Mouse (Mus musculus) gastrocnemius, postnatal 14 days (tissue): ENCODE data around the gene Gpsm1. TPM values are rescaled to one million over a fixed set of nuclear protein-coding genes. Genes with fewer than 3 reads are reported as not detected.
A peak's percentile ranks its signal among the peaks of the same experiment; 100 is the strongest.

Source experiments
- DNase-seq: peaks from one replicate; pipeline ENCODE4 v3.0.0; 2021; ENCODE audit warnings: mixed read lengths
- intact Hi-C: fragments of 180-260 bp; cut with DNase I; formaldehyde crosslinking; loops from one replicate; pipeline ENCODE4 v1.15.1; 2025; ENCODE audit warnings: low total_unique reads
- total RNA-seq, 2 experiments: library from RNA; stranded (reverse); gene quantifications; 2 replicates each; pipeline ENCODE4 v1.2.3; 2021

The Gpsm1 gene
- total RNA-seq, 2 experiments from 2014 or later = 6.4 to 7.4 TPM

- intact Hi-C loops = no loop called here
- no peak for DNase-seq
Measured at GRCm38 (mm10) chr2:26306702-26307101, 8.6 kb upstream of the Gpsm1 start.

- intact Hi-C loops = no loop called here
- peak; percentile 57 for DNase-seq
Measured at GRCm38 (mm10) chr2:26309739-26310138, 5.6 kb upstream of the Gpsm1 start.

GRCm38 (mm10) chr2:26311936-26312335 lies 3.4 kb upstream of the Gpsm1 start:
- DNase-seq = no peak
- intact Hi-C loops = no loop called here

GRCm38 (mm10) chr2:26312812-26313211 lies 2.5 kb upstream of the Gpsm1 start:
- no peak for DNase-seq
- intact Hi-C loops = no loop called here

- DNase-seq = no peak
- intact Hi-C loops = no loop called here
Measured at GRCm38 (mm10) chr2:26313394-26313793, 1.9 kb upstream of the Gpsm1 start.

GRCm38 (mm10) chr2:26314281-26315071 lies 839 bp upstream of the Gpsm1 start:
- intact Hi-C loops = no loop called here
- peak; percentile 82 for DNase-seq

GRCm38 (mm10) chr2:26315925-26316311 lies 603 bp downstream of the Gpsm1 start:
- intact Hi-C loops = no loop called here
- peak; percentile 62 for DNase-seq

GRCm38 (mm10) chr2:26316576-26317246 lies 1.4 kb downstream of the Gpsm1 start:
- intact Hi-C loops = no loop called here
- peak; percentile 43 for DNase-seq

- intact Hi-C loops = no loop called here
- DNase-seq = no peak
Measured at GRCm38 (mm10) chr2:26317371-26317770, 2.1 kb downstream of the Gpsm1 start.

- DNase-seq = no peak
- intact Hi-C loops = no loop called here
Measured at GRCm38 (mm10) chr2:26317991-26318672, 2.8 kb downstream of the Gpsm1 start.

- intact Hi-C loops = no loop called here
- DNase-seq = no peak
Measured at GRCm38 (mm10) chr2:26319109-26319508, 3.8 kb downstream of the Gpsm1 start.

- DNase-seq = peak; percentile 3
- intact Hi-C loops = no loop called here
Measured at GRCm38 (mm10) chr2:26319519-26320244, 4.4 kb downstream of the Gpsm1 start.

- DNase-seq = peak; percentile 4
- intact Hi-C loops = no loop called here
Measured at GRCm38 (mm10) chr2:26320245-26321185, 5.2 kb downstream of the Gpsm1 start.

GRCm38 (mm10) chr2:26323589-26324325 lies 8.4 kb downstream of the Gpsm1 start:
- DNase-seq = peak; percentile 3
- intact Hi-C loops = no loop called here

- DNase-seq = peak; percentile 17
- intact Hi-C loops = loop anchor here (5.0 kb wide), 1 partner anchor 242 kb away; no protein-coding TSS in a partner anchor
Measured at GRCm38 (mm10) chr2:26324917-26325316, 9.6 kb downstream of the Gpsm1 start.

- intact Hi-C loops = loop anchor here (5.0 kb wide), 1 partner anchor 242 kb away; no protein-coding TSS in a partner anchor
- peak; percentile 75 for DNase-seq
Measured at GRCm38 (mm10) chr2:26325386-26326181, 10.3 kb downstream of the Gpsm1 start.

GRCm38 (mm10) chr2:26327852-26328251 lies 12.5 kb downstream of the Gpsm1 start:
- peak; percentile 7 for DNase-seq
- intact Hi-C loops = loop anchor here (5.0 kb wide), 1 partner anchor 239 kb away; no protein-coding TSS in a partner anchor
